Mouse (Mus musculus) cerebellum, adult 9-10 months (tissue): ENCODE measurements at regions not wholly inside any gene's neighbourhood (a gene's known extent, or its start where the extent isn't known, plus 50 kb on each side); places are given as distances from the start of the nearest gene placed in this dataset.

Experiments used
- DNase-seq: peaks from one replicate; pipeline ENCODE4 v3.0.0; 2022

DNA sequence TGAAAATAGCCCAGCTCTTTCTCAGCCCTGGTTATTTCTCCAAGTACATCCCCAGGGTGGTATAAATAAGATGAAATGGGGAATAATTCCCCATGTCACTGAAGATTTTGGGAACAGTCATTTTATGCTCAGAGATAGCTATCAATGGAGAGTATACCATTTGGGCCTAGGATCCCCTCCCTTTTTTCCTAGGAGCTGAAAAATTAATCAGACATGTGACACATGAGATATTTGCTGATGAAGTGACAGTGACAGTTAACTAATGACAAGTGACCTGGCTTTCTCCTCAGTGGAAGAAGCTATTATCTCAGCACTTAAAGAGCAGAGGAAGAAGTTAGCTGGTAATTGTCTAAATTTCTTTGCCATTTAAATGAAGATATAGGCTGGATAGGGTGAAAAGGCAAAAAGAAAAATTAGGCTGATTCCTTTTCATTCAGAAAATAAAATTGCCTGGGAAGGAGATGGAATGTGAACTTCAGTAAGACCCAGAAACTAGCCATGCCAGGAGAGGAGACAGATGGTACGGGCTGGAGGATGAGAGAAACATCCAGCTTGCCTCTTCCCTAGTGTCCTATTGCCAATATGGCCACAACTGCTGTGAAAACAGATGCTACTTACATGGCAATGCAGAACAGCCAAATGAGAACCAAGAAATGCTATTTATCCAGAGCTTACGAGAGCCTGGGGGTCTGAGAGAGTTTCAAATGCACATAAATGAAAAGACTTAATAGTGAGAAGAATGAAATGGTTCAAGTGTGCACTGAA, 376.1 kb upstream of the Gm11114 start:
- no peak for DNase-seq

DNA sequence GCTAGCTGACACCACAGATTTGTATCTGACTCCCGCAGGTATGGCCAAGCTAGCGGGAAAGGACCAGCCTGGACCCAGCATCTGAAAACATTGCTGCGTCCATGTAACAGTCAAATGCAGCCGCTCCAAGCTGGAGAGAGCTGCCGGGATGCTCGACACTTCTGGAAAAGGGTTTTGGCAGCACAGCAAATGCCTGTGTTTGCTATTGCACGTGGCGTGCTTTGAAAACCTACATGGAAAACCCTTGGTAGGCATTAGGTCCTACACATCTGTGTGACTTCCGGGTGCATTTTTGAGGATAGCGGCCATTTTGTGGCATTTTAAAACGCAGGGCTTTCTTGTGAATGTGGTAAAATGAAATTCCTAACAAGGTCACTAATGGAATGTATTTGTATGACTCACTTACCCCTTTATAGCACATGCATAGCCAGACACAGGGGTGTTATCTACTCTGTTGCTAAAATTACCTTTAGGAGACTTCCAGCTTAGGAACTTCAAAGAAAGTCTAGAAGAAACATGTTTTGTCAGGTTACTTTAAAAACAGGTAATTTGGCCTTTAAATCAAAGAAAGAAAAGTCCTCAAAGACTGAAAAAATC, 345.9 kb upstream of the Gm11114 start:
- no peak for DNase-seq

DNA sequence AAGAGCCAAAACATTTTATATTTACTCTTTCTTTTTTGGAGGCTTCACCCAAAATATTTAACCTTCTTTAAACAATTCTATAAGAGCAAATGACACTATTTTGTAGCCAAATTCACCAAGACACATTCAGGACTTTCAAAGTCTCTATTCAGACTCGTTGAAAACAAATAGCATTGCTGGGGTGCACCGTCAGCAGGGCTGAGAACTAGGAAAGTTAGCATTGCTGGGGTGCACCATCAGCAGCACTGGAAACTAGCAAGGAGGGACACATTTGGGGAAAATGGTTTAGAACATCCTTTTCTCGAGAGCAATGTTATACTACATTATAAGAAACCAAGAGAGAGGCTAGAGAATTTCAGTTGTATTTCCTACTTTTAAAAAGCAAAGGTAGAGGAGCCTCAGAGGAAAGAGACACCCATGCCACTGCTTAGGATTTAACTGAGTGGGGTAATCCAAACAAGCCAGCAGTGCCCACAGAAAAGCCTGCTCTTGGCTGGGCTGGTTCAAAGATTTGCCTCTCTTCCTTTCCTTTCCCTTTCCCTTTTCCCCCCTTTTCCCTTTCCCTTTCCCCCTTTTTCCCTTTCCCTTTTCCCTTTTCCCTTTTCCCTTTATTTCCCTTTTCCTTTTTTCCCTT, 342.5 kb upstream of the Gm11114 start:
- DNase-seq = no peak

DNA sequence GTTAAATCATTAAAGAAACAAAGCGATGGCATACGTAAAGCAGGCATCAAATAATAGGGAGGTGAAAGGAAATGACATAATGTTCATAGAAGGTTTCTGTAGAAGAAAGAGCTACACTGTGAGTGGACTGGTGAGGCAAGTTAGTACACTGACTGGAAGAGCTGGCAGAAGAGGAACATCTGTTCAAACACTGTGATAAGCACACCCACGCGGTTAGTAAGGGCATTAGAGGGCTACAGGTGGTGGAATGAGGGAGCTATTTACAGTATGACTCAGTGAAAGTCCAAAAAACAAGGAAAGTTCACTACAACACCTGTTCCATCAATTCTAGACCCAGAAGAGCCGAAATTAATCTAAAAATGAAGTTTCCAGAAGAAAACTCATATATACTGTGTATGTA, 335.1 kb upstream of the Gm11114 start:
- DNase-seq = no peak

DNA sequence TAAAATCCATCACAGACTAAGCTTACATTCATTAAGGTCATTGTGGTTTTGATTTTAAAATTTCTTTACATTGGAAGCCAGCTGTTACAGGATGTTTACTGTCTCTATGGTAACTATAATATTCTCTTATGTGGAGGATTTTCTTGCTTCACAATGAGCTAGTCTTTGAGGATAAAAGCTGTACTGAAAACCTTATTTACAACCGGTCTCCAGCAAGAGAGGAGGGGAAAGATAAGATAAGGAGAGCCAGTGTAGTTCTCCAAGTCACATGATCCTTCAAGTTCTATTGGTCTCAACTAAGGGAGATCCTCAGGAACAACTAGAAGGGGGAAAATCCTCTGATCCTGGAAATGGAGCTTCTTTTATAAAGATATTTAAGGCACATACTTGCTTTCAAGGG, 309.2 kb upstream of the Gm11114 start:
- no peak for DNase-seq

DNA sequence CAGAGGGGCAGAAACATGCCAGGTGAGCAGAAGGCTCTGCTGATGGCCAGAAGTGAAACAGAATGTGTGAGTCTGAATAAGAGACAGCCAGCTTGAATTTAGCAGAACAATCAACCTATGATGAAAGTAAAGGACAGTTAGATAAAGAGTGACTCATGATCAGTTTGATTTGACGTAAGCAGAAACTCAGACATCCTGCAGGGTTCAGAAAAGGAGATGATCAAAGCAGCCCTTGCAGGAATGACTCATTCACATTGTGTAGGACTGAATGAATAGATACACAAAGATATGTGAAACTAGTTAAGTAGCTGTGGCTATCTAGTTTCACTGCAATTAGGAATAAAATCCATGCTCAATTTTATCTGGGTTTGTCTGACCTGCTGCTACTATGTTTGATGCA, 301.2 kb upstream of the Gm11114 start:
- no peak for DNase-seq

DNA sequence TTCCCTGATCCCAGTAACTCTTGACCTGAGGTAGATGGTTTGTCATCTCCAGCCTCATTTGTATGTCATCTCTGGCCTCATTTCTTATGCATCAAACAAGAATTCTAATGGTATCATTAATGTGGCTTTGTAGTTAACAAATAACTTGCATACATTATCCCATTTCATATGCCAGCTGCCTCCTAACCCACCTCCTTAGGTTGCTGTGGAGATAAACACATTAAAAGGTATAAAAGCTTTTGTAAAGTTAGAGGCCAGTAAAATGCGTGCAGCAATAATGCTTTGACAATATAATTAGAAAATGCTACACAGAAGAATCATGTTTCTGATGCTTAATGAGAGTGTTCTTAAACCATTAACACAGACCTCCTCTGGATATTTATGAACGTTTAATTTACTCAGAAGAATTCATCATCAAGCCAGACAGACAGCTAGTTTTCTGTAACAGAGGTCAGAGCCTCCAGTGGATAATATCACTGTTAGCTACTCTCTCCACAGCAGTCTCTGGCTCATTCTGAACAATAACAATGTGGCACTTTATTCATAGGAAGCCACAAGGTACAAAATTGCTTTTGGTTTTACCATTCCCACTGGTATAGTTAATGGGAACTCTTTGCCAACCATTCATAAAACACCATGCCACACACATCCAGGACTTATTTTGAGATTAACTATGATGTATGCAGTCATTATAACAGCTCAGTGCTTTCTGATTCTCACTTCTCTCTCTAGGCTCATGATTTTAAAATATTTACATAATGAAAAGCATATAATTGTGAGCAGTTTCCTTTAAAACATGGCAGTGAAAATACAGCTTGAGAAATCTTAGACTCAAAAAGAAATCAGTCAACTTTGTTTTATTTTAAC, 264.2 kb upstream of the Gm11114 start:
- no peak for DNase-seq

DNA sequence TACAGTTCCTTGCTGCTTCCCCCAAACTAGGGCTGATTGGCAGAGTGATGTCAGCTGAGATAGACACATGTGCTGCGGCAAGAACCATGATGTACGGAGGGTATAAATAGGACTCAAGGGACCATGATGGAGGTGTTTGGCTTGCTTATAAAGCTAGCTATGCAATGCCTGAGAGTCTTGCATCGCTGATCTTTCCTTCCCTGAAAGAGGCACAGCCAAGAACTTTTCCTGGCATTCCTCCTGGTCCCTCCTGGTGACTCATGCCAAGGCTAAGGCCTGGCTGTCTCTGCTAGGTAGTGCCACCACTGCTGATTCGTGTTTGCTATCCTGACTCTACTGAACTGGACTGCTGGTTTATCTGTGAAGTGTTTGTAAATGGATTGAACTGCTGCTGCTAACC, 260.0 kb upstream of the Gm11114 start:
- DNase-seq = no peak

DNA sequence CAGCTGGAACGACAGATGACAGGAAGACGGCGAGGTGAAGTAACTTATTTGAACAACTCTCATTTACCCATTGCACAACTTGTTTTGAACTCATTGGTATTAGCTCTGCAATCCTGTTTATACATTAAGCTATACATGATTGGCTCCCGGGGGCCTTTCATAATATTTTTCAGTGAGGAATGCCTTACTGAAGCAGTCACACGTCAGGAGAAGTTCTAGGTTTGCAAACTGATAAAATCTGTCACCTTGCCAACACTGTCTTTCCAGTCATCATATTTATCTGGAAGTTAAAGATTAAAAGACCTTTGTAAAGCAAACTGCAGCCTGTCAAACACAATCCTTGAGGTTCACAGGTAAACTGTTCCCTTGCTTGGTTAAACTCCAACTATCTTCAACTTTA, 232.6 kb upstream of the Gm11114 start:
- DNase-seq = no peak

DNA sequence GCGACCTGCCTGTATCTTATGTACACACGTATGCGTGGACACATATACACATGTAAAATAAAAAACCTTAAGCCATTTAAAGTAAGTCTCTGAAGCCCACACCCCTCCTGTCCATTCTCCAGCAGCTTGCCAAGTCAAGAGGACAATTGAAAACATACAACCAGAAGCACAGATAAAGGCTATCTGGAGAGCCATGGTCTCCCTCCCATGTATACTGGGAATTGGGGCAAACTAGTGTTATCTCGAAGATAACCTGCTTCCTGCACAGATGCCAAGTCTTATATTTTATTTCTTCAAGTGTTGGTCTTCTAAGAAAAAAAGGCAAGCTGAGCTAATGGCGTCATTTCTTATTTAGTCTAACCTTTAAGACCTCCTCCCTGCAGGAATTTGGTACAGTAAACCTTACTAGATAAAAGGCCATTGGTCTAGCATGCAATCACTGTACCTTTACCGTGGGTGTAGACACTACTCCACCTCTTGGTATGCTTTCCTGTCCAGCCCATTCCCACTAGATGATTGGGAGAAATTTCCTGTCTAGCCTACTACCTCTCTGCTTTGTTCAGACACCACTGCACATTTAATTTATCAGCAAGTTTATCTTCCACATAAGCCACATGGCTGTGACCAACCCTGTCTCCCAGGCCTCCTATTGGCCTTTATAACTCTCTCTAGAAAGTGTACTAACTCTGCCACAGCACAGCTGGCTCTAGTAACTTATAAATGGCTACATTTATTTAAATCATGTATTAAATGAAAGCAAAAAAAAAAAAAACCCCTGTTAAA, 223.8 kb upstream of the Gm11114 start:
- no peak for DNase-seq

DNA sequence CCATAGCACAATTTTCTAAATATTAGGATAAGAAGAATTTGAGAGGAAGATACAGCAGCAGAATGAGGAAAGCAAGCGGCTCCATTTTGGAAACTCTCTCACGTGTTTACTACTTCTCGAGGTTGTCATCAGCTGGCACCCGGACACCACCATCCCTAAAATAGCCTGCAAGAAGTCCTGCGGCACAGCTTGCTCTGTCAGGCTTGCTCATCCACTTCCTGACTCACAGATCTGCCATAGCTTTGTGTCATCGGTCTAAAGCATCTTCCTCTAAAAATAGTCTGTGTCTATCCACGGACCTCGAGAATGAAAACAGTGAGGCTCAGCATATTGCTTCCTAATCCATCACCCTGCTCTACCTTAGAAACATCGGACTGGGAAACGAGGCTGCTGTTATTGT, 222.3 kb upstream of the Gm11114 start:
- peak; percentile 20 for DNase-seq

DNA sequence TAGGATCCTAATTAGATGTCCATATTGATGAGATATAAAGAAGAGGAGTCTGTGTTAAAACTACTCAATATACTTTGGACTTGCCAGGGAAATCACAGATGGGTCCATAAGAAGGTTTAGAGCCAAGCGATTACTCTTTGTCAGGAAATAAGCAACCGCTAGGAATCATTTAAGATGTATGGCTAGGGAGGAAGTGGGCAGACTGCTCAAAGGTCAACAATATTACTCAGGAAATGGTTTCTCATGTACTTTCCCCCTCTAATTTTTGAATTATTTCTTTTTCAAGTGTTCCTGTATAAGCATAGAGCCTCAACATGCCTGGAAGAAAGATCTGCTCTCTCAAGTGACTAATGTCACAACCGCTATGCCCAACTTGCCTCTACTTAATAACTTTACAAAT, 217.3 kb upstream of the Gm11114 start:
- DNase-seq = no peak

DNA sequence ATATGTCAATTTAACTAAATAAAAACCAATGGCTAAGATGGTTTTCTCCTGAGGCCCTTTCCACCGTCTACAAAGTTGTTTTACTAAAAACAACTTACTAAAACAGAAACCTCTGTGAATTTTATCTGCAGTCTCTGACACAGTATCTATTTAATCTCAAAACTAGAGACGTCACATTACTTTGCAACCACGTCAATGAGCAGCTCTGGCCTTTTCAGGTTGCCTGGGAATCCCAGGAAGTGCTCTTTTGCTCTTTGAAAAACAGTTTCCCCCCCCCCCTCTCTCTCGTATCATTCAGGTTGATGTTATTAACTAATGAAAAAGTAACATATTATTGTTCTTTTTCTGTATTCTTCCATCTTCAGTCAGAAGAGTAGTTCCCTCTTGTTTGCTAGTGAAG, 216.1 kb upstream of the Gm11114 start:
- no peak for DNase-seq

DNA sequence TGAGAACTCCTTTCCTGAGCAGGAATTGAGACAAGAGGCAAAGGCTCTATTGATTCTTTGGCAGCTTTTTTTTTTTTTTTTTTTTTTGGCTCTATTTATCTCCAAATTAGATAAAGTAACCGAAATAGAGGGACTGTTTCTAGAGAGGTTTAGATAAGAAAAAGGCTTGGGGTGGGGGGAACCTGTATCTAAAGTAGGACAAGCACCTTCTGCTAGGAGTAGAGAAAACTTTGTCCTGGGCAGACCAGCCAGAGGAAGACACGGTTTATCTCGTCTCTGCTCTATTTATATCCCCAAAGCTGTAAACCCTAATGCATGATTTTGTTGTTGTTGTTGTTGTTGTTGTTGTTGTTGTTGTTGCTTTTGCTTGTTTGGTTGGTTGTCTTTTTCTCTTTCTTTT, 199.6 kb upstream of the Gm11114 start:
- no peak for DNase-seq

DNA sequence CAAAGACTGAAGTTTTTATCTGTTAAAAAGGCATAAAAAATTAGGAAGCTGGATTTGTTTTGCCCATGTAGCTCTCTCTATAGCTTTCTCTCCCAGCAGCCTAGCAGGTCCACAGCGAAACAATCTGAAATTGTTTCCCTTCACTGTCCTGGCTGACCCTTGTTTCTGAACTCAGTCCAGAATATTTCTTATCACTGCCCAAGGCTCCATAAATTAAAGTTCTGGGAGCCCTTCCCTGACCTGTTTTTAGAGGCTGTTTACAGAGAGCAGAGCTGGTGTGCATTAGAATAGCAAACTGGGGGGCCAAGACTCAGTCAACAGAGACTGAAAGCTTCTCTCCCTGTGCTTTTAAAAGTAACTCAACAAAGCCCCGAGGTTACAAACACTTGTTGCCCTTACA, 198.3 kb upstream of the Gm11114 start:
- no peak for DNase-seq

DNA sequence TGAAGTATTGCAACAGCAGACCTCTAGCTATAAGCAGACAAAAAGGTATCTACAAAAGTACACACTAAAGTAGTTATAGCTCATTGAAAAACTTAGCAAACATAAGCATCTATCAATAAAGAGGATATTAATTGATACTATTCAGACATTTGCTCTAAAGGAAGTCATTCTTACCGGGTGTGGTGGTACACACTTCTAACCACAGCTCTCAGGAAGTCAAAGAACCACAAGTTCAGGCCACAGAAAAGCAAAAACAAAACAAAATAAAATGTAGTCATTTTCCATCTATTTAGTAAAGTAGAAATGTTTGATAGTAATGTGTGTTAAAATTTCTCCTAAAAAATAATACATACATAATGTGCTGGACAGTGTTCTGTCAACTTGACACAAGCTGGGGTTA, 192.5 kb upstream of the Gm11114 start:
- DNase-seq = no peak

DNA sequence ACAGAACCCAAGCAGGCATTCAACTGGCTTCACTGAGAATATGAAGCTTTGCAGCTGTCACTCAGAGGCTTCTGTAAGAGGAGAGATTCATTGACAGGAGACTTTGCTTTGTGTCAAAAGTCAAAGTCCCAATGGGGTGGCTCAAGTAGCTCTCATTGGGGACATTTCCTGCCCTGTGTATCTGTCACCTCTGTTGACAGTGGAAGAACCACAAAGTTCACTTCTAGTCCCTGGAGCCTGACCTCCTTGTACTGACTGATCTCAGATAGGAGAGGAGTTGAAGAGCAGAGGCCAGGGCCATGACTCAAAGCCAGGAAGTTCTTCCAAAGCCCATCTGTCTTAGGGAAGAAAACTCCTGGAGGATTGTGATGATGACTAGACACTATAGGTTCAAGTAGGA, 191.5 kb upstream of the Gm11114 start:
- DNase-seq = no peak

DNA sequence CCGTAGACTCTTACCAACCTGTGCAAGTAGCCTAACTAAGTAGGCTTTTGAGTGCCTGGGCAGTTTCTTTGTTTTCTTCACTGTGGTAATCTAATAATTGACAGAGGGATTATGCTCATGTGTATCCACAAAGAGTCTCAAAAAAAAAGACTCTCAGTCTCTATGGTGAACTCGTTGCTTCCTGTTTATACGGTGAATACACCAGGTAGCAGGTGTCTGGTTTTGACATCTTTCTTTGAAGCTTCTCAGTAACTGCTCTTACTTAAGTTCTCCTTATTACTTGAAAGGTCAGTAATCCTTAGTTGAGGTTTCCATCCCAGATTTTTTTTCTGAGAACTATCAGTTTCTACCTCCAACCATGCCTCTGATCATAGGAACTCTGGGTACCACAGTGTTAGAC, 188.9 kb upstream of the Gm11114 start:
- no peak for DNase-seq

DNA sequence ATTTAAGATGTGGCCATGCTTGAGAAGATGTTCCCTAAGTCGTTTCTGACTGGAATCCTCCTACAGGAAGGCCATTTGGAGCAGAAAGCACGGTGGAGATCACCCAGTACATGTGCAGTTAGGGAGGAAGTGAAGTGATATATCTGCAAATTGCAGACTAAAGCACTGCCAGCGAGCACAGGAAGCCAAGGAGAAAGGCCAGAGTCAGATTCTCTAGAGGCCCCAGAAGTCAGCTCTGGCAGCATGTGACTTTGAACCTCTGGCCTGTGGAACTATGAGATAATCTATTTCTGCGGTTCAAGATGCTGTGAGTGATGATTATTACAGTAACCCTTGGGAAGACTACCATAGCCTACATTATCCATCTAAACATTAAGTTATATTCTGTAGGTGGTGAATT, 186.8 kb upstream of the Gm11114 start:
- no peak for DNase-seq

DNA sequence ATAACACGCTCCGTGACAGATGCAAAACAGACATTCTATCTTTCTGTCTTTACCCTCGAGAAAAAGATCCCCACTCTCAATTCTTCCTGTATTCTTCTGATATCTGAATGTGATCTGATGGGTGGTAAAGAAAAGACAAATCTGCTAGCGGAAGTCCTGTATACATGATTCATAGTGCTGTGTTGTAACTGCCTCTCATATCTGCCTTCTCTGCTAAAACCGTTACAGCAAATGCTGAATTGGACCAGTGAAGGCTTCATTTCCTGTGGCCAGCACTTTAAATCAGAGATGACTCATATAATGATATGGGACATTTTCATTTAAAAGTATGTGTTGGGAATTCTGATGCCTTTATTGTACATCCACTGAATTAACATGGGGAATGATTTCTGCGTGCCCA, 186.0 kb upstream of the Gm11114 start:
- no peak for DNase-seq

DNA sequence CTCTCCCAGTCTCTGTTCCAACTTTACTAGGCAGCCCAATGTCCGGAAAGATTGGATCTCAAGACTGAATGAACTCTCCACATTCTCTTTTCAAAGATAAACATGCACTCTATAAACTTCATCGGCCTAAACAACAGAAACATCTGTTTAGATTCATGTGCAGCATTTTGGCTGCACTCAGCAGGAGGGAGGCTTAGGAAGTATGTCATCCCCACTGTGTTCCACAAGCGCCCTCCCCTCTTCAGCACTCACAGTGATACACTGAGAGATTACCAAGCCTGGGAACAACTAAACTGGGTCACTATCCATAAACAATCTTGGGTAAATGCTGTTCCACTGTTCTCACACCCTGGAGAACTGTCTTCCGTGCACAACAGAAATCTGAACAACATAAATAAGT, 185.5 kb upstream of the Gm11114 start:
- no peak for DNase-seq

DNA sequence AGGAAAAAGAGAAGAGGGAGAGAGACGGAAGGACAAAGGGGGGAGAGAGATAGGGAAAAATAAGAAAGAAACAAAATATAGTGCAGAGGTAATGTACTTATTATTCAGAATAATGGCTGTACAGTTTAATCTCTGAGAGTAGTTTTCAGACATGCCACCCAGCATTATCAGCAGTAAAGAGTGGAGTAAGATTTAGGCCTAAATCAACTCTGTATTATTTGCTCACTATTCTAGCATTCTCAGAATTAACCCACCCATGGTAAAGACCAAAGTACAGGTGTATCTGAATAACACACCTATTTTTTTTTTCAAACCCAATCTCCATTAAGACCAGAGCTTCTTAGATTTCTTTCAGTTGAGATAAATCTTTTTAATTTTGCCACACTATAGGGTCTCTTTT, 177.7 kb upstream of the Gm11114 start:
- no peak for DNase-seq
